Mouse (Mus musculus) lung, postnatal 4 days (tissue): ENCODE measurements around the gene Flii.

Source experiments
- DNase-seq, 2 experiments: peaks; one replicate each; pipeline ENCODE4 v3.0.0; 2021

Flii gene

DNA sequence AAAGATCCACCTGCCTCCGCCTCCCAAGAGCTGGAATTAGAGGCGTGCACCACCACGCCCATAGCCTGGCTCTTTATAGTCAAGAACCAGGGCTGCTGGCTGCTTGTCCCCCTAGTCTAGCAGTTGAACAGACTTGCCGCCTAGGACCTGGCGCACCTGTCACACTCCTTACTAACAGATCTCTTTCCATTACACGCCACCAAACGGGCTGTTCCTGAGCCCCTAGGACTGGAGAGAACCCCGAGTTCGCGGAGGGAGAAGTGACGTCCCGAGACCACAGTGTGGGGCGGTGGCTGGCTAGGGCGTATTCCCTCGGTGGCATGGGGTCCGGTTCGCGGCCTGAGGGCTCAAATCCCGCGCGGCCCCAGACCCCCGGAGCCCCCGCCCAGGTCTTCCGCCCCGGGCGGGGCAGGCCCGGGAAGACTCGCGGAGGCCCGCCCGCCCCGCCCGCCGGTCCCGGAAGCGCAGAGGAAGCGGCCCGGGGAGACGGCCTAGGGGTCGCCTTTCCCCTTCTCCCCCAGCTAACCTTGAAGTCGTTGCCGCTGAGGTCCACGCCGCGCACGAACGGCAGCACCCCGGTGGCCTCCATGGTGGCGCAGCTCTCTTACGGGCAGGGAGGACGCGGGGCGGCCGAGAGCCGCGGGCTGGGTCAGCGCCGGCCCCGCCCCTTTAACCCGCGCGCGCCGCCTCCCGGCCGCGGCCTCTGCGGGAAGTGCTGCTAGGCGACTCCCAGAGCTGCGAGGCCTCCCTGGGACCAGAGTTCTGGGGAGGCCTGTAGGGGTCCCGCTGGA lies at the start of gene Flii:
Gene Flii, minus strand, starts transcription at position 663 of the 791 bp plus-strand sequence.
- DNase-seq: peak; percentile 91

DNA sequence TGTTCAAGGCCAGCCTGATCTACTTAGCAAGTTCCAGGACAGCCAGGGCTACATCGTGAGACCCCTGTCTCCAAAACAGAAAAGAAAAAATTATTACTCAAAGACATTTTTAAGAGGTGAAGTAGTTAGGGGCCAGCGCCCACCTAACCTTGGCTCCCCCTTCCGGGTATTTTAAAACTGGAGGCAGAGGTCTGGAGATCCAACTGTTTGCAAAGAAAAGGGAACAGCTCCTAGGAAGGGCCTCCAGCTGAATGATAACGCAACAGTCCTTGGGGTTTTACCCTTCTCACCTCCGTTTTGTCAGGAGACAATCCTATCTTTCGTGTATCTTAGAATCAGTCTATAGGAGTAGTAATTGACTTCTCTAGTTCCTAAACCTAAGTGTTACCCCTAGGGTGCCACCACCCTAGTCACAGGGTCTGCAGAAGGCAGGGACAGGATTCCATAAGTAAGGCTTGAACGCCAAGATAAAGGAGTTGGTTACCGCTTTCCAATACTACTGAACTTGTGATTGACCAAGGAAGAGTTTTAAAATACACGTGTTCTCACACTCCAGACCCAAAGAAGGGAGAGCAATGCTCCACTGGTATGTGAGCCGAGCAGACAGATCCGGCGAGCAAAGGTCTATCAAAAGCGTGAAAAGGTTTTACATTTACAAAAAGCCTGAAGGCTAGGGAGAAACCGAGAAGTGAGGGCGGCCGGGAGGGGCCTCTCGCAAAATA lies 49.2 kb upstream of the Flii start:
- no peak for DNase-seq

DNA sequence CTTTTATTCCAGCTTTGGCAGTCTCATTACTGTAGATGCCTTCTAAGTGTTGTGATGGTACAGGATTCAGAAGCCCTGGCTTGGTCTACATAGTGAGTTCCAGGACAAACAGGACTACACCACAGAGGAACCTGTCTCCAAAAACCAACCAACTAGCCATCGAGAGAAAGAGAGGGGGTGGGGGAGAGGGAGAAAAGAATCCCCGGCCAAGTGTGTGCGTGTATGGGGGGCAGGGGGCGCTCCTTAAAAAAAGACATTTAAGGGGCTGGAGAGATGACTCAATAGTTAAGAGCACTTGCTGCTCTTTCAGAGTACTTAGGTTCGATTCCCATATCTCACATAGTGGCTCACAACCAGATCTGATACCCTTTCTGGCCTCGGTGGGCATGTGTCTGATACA lies 48.5 kb upstream of the Flii start:
- no peak for DNase-seq

DNA sequence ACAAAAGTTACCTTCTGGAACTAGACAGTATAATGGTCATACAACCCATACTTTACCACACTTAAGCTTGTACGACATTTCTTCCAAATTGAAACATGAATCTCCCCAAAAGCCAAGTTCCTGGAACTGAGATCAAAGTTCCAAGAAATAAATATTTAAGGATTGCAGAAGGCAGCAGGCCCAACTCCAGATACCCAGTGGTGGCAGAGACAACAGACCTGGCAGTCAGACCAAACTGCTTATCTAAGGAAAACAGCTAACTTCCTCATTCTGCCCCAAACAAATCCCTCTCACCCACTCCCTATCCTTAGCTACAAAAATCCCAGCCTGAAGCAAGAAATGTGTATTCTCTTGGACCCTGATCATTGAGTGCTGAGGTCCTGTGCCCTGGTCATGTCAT lies 47.8 kb upstream of the Flii start:
- no peak for DNase-seq

GRCm38 (mm10) chr11:60774158-60774689 lies 47.2 kb upstream of the Flii start:
- DNase-seq: no peak

GRCm38 (mm10) chr11:60772161-60772560 lies 45.1 kb upstream of the Flii start:
- no peak for DNase-seq

DNA sequence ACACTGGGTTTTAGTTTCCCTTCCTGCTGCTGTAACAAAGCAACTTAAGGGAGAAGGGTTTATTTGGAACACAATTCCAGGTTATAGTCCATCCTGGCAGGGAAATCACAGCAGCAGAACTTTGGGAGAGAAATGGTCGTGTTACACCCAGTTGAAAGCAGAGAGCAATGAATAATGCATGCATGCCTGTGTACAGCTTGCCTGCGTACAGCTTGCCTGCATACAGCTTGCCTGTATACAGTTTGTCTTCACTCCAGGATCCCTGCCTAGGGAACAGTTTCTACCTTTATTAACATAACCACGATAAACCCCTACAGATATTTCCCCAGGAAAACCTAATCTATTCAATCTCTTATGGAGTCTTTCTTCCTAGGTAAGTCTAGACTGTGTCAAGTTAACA lies 43.7 kb upstream of the Flii start:
- DNase-seq: no peak

DNA sequence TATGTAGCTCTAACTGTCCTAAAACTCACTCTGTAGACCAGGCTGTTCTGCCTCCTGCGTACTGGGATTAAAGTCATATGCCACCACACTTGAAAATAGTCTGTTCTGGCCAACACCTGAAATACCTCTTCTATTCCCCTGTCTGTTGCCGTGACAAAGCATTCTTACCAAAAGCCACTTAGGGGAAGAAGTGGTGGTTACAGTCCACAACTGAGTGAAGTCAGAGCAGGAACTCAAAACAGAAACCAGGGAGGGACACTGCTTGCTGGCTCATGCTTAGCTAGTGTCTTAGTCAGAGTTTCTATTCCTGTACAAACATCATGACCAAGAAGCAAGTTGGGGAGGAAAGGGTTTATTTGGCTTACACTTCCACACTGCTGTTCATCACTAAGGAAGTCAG lies 42.3 kb upstream of the Flii start:
- no peak for DNase-seq

- no peak for DNase-seq
Measured at GRCm38 (mm10) chr11:60766969-60767368, 39.9 kb upstream of the Flii start.

DNA sequence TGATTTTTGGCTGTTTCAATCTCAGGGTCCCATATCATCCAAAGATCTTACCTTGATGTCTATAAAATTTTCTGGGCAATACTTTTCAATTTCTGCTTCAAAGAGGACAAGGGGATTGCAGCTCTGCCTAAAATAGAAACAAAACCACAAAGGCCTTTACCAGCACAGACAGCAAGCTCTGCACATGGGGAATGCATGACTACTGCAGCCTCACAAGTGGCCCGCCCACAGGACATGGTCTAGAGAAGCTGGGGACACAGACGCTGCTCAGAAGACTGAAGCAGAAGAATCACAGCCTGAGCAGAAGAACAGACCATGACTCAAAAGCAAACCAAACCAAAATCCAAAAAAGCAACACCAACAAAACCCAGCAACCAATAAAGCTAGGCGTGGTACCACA lies 34.6 kb upstream of the Flii start:
- no peak for DNase-seq

GRCm38 (mm10) chr11:60755570-60755969 lies 28.5 kb upstream of the Flii start:
- no peak for DNase-seq

- DNase-seq: no peak
Measured at GRCm38 (mm10) chr11:60740321-60740720, 13.3 kb upstream of the Flii start.

- DNase-seq: no peak
Measured at GRCm38 (mm10) chr11:60737450-60737849, 10.4 kb upstream of the Flii start.

DNA sequence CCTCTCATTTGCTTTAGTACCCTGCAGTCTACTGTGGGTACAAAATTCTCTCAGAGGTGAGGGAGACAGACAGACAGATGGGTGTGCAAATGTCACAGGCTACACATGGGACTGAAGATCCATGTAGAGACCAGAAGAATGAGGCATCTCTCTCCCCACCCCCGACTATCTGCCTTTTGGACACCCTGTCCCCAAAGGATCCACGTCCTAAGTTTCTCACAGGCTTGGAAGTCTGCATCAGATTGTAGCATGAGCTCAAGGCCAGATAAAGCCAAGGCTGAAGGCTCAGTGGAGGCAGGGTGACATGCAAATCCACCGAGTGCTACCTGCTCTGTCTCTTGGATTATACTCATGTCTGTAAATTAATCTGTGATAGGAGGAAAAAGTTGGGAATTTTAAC lies 9.4 kb upstream of the Flii start:
- no peak for DNase-seq

DNA sequence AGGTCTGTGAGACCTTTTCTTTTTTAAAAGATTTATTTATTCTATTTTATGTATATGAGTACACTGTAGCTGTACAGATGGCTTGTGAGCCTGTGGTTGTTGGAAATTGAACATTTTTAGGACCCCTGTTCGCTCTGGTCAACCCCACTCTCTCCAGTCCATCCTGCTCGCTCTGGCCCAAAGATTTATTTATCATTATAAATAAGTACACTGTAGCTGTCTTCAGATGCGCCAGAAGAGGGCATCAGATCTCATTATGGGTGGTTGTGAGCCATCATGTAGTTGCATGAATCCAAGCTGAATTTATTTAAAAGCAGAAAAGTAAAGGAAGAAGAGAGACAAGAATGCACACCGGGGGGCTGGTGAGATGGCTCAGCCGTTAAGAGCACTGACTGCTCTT lies 8.1 kb upstream of the Flii start:
- no peak for DNase-seq

GRCm38 (mm10) chr11:60734206-60734605 lies 7.1 kb upstream of the Flii start:
- no peak for DNase-seq

DNA sequence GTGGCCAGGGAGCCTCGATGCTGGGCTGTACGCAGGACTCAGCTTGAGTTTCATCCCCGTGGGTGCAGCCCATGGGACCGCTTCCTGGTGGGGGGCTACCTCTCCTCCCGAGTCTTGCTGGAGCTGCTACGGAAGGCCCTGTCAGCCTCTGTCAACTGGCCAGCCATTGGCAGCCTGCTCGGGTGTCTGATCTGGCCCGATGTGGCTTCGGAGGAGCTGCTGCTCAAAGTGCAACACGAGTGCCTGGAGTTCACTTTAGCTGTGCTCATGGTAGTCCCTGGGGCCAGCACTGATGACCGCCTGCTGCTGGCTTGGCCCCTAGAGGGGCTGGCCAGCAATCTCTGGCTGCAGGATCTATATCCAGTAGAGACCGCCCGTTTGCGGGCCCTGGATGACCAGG lies 4.2 kb upstream of the Flii start:
- no peak for DNase-seq

GRCm38 (mm10) chr11:60730169-60730568 lies 3.1 kb upstream of the Flii start:
- no peak for DNase-seq

DNA sequence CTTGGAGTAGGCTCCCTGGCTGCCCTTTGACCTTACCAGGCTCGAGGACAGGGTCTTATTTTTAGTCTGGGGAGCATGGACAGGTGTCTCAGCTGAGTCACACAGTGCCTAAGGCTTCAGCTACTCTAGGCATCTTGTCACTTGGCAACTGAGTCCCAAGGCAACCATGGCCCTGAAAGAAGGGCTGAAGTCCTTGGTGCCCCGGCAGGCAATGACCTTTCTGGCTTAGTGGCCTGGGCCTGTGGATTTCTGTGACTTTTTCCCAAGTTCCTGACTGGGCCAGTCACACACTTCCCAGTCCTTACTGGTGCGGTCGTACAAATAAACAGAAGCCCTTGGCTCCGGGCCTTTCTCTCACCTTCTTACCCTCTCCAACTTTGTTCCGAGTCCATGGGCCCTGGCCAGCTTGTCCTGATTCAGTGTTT lies 2.2 kb upstream of the Flii start:
- peak in 1 of 2 experiments; percentile 21 for DNase-seq

DNA sequence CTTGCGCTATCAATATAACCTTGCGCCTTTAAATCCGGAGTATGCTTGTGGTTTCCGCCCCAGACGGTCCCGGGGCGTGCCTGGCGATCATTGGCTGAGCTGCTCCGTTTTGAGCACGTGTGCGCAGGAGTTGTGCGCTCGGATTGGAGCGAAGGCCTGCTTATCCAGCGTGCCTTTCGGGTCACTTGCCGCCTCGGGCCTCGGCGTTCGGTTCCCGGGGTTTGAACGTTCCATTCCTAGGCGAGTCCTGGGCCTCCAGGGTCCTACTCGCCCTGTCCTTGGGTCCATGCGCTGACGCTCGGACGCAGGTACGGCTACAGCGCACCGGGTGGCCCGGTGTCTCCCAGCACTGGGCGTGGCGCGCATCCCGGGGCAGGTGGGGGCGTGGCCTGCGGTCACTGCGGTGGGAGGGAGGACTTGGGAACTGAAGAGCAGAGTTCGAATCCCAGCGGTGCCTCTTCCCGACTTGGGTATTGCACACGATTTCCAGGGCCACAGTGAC lies 1.2 kb upstream of the Flii start, which contains the start of gene Mief2:
Gene Mief2, plus strand, starts transcription at position 139 of the 502 bp plus-strand sequence.
- peak; percentile 94 to 97 for DNase-seq

- no peak for DNase-seq
Measured at GRCm38 (mm10) chr11:60727392-60728140, 503 bp upstream of the Flii start.

DNA sequence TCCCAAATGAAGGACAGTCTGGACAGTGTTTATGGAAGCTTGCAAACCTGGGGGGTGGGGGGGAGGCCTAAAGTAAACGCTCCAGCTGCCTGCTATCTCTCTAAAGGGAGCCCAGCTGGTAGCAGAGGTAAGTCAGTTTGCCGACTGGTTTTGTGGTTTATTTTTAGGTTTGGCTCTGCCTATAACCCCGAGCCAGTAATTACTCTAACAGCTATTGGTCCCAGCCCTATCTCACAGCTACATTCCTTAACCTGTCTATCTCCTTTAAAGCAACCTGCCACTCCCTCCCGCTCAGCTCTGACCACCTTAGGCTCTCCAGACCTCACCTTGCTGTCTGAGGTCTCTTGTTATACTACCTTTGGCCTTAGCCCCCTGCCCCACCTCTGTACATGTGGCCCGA lies 7.8 kb downstream of the Flii start:
- DNase-seq: no peak

DNA sequence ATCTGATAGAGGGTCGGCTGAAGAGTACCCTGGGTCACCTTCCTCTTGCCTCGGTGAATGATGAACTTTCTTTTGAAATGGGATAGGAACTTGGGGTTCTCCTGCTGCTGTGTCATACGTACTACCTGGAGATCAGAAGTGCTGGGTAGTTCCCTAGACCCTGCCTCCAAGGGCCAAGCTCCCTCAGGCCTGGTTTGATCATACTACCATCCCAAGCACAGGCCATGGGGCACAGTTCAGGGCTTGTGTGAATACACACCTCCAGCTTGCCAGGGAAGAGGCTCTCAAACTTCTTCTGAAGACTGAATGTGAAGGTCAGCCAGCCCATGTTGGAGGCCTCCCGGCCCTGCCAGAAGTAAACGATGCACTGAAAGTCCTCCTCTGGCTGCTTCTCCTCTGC lies 11.2 kb downstream of the Flii start:
- no peak for DNase-seq
